Mouse (Mus musculus) ES-E14 (cell line): Measurements from ENCODE around the gene Ckb. TPM values are rescaled to one million over a fixed set of nuclear protein-coding genes. Genes with fewer than 3 reads are reported as not detected.

Experiments used
- DNase-seq: peaks from one replicate; pipeline ENCODE4 v3.0.0-alpha.2; 2013; ENCODE audit warnings: low read depth, low spot score
- H3K27ac ChIP-seq: 2 replicates; pipeline ENCODE4 v1.5.1; 2012; ENCODE audit warnings: low read depth, mild to moderate bottlenecking, low read length, moderate library complexity, mixed read lengths; ENCODE audit not compliant: poor library complexity, insufficient read depth, severe bottlenecking
- H3K36me3 ChIP-seq: 2 replicates; pipeline ENCODE4 v1.6.1; 2012; ENCODE audit warnings: mild to moderate bottlenecking, low read length, moderate library complexity, mixed read lengths; ENCODE audit not compliant: control insufficient read depth, poor library complexity, insufficient read depth, severe bottlenecking
- H3K4me1 ChIP-seq, 2 experiments: fragments of 150-350 bp in 1 of 2; sonication (generic) in 1 of 2; 2 replicates each; pipeline ENCODE4 v1.6.1; 2012; ENCODE audit warnings: low read length in 2 of 2, mild to moderate bottlenecking in 1 of 2, mixed read lengths in 1 of 2; ENCODE audit not compliant: control insufficient read depth in 2 of 2, insufficient read depth in 2 of 2, poor library complexity in 1 of 2
- H3K4me3 ChIP-seq, 2 experiments: fragments of 150-350 bp in 1 of 2; sonication (generic) in 1 of 2; 2 replicates each; pipeline ENCODE4 v1.5.1; 2012; ENCODE audit warnings: low read length in 2 of 2, low read depth in 1 of 2, mild to moderate bottlenecking in 1 of 2, mixed read lengths in 1 of 2; ENCODE audit not compliant: insufficient read depth in 1 of 2, poor library complexity in 1 of 2, severe bottlenecking in 1 of 2
- H3K9ac ChIP-seq: 2 replicates; pipeline ENCODE4 v1.6.1; 2012; ENCODE audit warnings: low read depth, mild to moderate bottlenecking, low read length, mixed read lengths; ENCODE audit not compliant: poor library complexity, insufficient read depth, severe bottlenecking
- H3K9me3 ChIP-seq: fragments of 150-350 bp; sonication (generic); 2 replicates; pipeline ENCODE4 v1.6.1; 2012; ENCODE audit warnings: low read depth, mild to moderate bottlenecking, low read length; ENCODE audit not compliant: control insufficient read depth, insufficient read depth
- CHD2 ChIP-seq: IDR thresholded peaks from 2 replicates; pipeline ENCODE4 v1.6.1; 2014; ENCODE audit warnings: mild to moderate bottlenecking, low read depth, low read length, inconsistent platforms
- HCFC1 ChIP-seq: IDR thresholded peaks from 2 replicates; pipeline ENCODE4 v1.6.1; 2012; ENCODE audit warnings: low read length, inconsistent platforms, borderline replicate concordance; ENCODE audit not compliant: insufficient read depth
- MAFK ChIP-seq: IDR thresholded peaks from 2 replicates; pipeline ENCODE4 v1.6.1; 2014; ENCODE audit warnings: mild to moderate bottlenecking, low read depth, low read length, inconsistent platforms; ENCODE audit not compliant: insufficient read depth
- ZC3H11A ChIP-seq: IDR thresholded peaks from 2 replicates; pipeline ENCODE4 v1.6.1; 2012; ENCODE audit warnings: low read depth, mild to moderate bottlenecking, inconsistent platforms, low read length, borderline replicate concordance
- ZNF384 ChIP-seq: IDR thresholded peaks from 2 replicates; pipeline ENCODE4 v1.6.1; 2012; ENCODE audit warnings: low read depth, low read length, inconsistent platforms
- in situ Hi-C, 2 experiments: fragments of 600-800 bp; cut with MboI; formaldehyde crosslinking; loops; one replicate each; pipeline ENCODE4 v1.15.1; 2025; ENCODE audit warnings: low sequenced_read_pairs in 2 of 2, inconsistent platforms in 1 of 2; ENCODE audit not compliant: unreplicated experiment in 2 of 2
- total RNA-seq: library from RNA; depleted of rRNA; stranded (reverse); fragments of 300-350 nt; gene quantifications from 2 replicates; pipeline ENCODE4 v1.2.3, GENCODE M21; 2012

Ckb gene
- total RNA-seq, 1 experiment, result 353 TPM

DNA sequence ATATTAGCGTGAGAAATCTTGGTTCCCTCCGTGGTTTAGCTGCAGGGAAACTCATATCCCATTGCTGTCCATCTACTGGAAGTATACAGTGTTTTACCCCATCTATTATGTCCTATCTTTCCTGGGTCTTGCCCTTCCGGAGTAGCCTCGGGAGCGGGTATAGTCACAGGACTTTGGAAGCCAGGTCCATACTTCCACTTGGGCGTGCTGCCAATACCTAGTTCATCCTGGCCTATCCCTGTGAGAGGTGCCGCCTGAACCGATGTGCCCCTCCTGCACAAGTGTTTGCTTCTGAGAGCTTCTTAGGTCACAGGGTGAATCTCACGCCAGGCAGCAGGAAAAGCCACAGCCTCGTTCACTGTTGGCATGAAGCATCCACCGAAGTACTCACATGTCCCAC lies 17.3 kb upstream of the Ckb start:
- H3K36me3 ChIP-seq, result no peaks in the 10 kb centered on the region
- TF ChIP-seq ZNF384, result no peak
- TF ChIP-seq CHD2, result no peak
- no peak for TF ChIP-seq ZC3H11A
- TF ChIP-seq HCFC1, result no peak
- no peak for TF ChIP-seq MAFK
- no peak overlapping the region for H3K9ac ChIP-seq
- no peaks in the 10 kb centered on the region for H3K9me3 ChIP-seq
- in situ Hi-C loops, result no loop called here
- no peak overlapping the region for H3K4me3 ChIP-seq
- H3K27ac ChIP-seq, result no peak overlapping the region
- no peak for DNase-seq
- peaks cover 2 to 26% of the 10 kb centered on the region in 2 experiments; a peak in 3 of 4 replicates for H3K4me1 ChIP-seq

DNA sequence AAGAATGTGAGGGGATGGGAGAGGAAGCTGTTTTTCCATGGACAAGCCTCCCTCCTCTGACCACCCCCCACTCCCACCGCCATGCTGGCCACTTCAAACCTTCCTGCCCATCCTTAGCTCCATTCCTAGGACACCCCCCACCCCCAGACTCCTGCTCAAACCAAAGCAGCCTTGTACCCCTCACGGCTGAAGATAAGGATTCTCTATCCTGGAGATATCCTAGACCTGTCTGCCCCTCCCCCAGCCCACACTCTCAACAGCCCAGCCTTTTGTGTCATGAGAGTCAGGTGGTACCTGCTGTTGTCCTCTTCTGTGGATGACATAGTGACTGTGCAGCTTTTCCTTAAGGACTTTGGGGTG lies 15.9 kb upstream of the Ckb start:
- TF ChIP-seq HCFC1 (no peak), ZC3H11A (no peak), ZNF384 (no peak), MAFK (no peak), CHD2 (no peak)
- H3K4me1 ChIP-seq, result peaks cover 0 to 15% of the 10 kb centered on the region in 2 experiments; a peak in 1 of 4 replicates
- no peak overlapping the region for H3K9ac ChIP-seq
- no peak for DNase-seq
- H3K9me3 ChIP-seq, result no peaks in the 10 kb centered on the region
- H3K36me3 ChIP-seq, result peaks cover 12% of the 10 kb centered on the region; the same call in 1 of the 2 replicates
- in situ Hi-C loops, result no loop called here
- no peak overlapping the region for H3K27ac ChIP-seq
- no peak overlapping the region for H3K4me3 ChIP-seq

DNA sequence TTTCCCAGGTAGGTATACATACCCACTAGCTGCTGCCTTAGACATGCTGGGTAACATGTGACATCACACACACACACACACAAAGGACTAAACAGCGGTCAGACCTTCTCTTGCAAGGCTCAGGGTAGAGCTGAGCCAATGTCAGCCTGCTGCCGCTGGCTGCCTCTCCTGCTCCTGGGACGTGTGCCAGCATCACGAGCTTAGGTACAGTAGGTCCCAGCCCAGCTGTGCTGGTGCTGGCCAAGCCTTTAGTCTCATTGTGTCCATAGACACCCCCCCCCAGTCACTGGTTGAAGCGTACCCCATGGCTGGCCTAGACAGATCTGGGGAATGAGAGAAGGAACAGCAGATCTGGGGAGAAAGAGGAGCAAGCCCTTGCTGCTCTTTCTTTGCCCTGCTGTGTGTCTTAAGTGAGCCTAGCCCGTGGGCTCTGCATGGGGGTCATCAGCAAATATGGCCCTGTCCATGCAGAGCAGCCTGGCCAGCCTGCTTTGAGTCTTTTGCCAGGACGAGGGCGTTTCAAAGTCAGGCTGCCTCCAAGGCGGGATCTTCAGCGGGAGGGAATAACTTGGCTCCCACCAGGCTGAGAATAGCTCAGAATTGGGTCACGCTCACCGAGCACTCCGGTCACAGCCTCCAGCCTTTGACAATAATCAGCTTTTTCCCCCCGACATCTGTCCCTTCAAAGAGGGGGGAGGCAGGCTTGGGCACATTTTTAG lies 15.4 kb upstream of the Ckb start:
- in situ Hi-C loops, result no loop called here
- H3K9me3 ChIP-seq, result no peaks in the 10 kb centered on the region
- peaks cover 15% of the 10 kb centered on the region; the same call in 1 of the 2 replicates for H3K36me3 ChIP-seq
- H3K4me3 ChIP-seq, result no peak overlapping the region
- TF ChIP-seq HCFC1 (no peak), MAFK (no peak), ZC3H11A (no peak), CHD2 (no peak), ZNF384 (no peak)
- peaks cover 0 to 13% of the 10 kb centered on the region in 2 experiments; a peak in 1 of 4 replicates for H3K4me1 ChIP-seq
- no peak overlapping the region for H3K27ac ChIP-seq
- H3K9ac ChIP-seq, result no peak overlapping the region
- DNase-seq, result no peak

DNA sequence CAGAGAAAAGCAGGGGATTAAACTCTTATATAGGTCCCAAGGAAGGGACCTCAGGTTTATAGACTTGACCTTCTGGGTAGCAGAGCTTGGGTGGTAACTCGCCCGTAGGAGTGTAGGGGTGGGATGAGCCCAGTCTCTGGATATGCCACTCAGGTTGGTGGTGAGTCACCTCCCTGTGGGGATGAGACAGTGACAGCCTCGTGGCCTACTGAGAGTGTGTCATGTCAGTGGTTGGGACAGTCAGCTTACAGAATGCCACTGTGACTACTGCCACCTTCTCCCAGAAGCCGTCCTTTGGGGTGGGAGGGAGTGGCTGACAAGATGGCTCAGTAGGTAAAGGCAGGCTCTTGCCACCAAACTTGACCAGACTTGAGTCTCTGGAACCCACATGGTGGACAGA lies 14.3 kb upstream of the Ckb start:
- DNase-seq, result no peak
- in situ Hi-C loops, result no loop called here
- H3K36me3 ChIP-seq, result peaks cover 19% of the 10 kb centered on the region; the same call in 1 of the 2 replicates
- H3K9me3 ChIP-seq, result no peaks in the 10 kb centered on the region
- H3K9ac ChIP-seq, result no peak overlapping the region
- H3K27ac ChIP-seq, result no peak overlapping the region
- H3K4me3 ChIP-seq, result no peak overlapping the region
- H3K4me1 ChIP-seq, result peaks cover 0 to 12% of the 10 kb centered on the region in 2 experiments; a peak in 1 of 4 replicates
- TF ChIP-seq HCFC1, result no peak
- no peak for TF ChIP-seq ZNF384

DNA sequence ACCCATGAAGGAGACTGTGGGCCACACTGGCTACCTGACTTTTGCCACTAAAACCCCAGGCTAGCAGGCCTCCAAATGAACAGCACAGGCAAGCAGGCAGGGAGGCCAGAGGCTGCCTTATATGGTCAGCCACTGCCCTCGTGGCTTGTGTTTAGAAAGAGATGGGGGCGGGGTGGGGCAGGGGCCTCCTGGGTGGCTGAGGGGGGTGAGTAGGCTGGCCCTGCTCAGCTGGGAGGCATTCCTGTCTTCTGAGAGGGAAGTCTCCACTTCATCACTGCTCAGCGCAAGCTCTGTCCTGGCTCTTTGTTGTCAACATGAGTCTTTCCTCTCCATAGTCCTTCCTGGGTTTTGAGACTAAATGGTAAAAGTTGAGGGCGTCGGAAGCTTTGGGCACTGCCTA lies 10.7 kb upstream of the Ckb start:
- no peaks in the 10 kb centered on the region for H3K9me3 ChIP-seq
- TF ChIP-seq ZNF384, result no peak
- TF ChIP-seq ZC3H11A, result no peak
- no peak for TF ChIP-seq HCFC1
- no peak for TF ChIP-seq MAFK
- TF ChIP-seq CHD2, result no peak
- no peak overlapping the region for H3K27ac ChIP-seq
- in situ Hi-C loops, result no loop called here
- peaks cover 38% of the 10 kb centered on the region for H3K36me3 ChIP-seq
- no peak overlapping the region for H3K4me3 ChIP-seq
- peaks cover 0 to 18% of the 10 kb centered on the region in 2 experiments; a peak in 2 of 4 replicates for H3K4me1 ChIP-seq
- no peak overlapping the region for H3K9ac ChIP-seq
- no peak for DNase-seq
